Mouse (Mus musculus) c-Kit-positive CD71-positive TER-119-positive erythroid progenitor cells, embryonic 14.5 days (primary cell): ENCODE results near the gene Prlr.

Source experiments
- DNase-seq: peaks from one replicate; pipeline ENCODE4 v3.0.0-alpha.2; 2013; ENCODE audit warnings: low spot score

The Prlr gene

DNA sequence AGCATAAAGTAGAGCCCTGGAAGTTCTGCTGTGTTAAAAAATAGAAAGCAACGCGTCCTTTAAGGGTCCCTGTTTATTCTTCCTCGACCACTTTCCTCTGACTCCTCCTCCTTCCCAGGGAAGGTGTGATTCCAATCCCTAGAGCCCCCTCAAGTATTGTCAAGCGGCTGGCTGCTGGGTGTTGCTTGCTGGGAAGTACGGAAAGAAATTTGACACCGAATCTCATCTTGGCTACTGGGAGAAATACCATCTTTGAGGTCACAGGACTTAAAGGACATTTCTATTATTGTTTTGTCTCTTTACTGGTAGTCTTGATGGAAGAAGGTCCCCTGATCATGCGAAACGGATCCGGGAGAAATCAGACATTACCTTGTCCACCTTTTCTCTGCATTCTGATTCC, at the start of gene Prlr:
TSS of gene Prlr (plus strand) at position 156 of the 400 bp plus-strand sequence.
- no peak for DNase-seq

GRCm38 (mm10) chr15:10133781-10134180, 43.3 kb upstream of the Prlr start:
- DNase-seq: no peak

DNA sequence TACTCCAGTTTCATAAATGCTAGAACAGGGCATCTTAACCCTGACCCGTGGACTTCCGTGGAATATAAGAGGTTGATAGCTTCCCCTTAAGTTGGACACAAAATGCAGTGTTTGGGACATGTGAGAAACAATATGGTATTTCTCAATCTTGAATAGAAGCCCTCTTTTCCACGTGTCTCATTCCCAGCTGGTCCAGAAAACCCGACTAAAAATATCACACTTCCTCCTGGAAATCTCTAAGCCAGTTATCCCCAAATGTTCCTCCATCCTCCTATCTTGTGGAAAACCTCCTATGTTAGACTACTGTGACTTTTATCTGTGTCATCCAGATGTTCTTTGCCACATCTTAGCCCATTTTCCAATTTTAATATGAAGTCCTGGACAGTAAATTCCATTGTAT, 42.1 kb upstream of the Prlr start:
- DNase-seq: no peak

GRCm38 (mm10) chr15:10144520-10144919, 32.5 kb upstream of the Prlr start:
- no peak for DNase-seq

GRCm38 (mm10) chr15:10148196-10148595, 28.8 kb upstream of the Prlr start:
- no peak for DNase-seq

- DNase-seq: no peak
Measured at GRCm38 (mm10) chr15:10160663-10161062, 16.4 kb upstream of the Prlr start.

- DNase-seq: no peak
Measured at GRCm38 (mm10) chr15:10175078-10175477, 2.0 kb upstream of the Prlr start.

DNA sequence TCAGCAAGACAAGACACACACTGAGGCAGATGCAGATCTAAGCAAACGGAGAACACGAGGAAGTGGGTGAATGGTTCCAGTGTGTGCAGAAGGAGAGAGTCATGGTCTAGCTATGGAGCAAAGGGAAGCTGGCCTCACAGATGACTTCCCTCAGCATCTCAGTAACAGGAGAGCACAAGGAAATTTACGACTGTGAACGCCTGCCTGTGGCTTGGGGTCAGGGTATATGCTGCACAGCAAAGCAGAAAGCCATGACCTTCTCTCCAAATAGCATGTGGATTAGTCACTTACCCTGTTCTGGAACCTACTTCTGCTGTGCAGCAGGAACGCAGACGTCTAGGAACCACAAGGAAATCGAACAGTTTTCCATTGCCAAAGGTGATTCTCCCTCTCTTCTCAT, 1.4 kb upstream of the Prlr start:
- DNase-seq: no peak

- DNase-seq: no peak
Measured at GRCm38 (mm10) chr15:10177519-10178130, 587 bp downstream of the Prlr start.

- DNase-seq: no peak
Measured at GRCm38 (mm10) chr15:10178131-10178566, 1.1 kb downstream of the Prlr start.

GRCm38 (mm10) chr15:10180694-10181093, 3.7 kb downstream of the Prlr start:
- no peak for DNase-seq

DNA sequence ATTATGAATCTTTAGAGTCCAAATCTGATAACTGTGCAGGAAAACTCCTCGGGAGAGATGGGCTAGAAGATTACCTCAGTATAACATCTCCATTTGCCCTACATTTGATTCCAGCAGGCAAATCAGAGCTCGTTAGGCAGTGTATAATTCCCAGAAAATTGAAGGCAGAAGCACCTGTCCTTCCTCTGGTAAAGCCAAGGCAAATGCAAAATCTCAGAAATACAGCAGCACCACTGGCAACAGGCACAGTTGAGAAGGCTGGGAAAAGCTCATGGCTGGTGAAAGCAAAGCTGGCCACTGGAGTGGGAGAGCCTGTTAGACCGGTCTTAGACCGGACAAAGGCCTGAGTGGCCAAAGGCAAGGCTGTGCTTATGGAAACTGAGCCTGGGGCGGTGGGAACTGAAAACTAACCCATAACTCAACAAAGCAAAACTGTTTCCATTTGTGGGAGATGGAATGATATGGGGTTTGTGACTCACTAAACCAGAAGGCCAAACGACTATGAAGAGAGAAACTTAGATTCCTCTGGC, 15.1 kb downstream of the Prlr start:
- DNase-seq: no peak

DNA sequence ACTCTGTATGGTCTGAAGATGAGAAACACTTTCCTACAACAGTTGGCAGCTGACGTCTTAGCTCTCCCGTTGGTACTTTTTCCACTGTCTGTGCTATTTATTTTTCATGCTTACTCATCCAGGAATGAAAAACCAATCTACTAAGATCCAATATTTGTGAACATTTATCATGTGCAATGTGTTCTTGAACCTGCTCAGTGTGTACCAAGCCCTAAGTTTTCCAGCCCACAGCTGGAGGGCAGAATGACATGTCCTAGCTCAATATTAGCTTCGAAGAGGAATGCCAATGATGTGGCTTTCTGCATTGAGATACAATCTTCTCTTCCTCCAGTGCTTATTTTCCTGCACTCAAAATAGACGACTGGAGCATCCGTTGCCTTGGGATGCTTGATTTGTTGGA, 24.0 kb downstream of the Prlr start:
- no peak for DNase-seq

- no peak for DNase-seq
Measured at GRCm38 (mm10) chr15:10202504-10203302, 25.7 kb downstream of the Prlr start.

DNA sequence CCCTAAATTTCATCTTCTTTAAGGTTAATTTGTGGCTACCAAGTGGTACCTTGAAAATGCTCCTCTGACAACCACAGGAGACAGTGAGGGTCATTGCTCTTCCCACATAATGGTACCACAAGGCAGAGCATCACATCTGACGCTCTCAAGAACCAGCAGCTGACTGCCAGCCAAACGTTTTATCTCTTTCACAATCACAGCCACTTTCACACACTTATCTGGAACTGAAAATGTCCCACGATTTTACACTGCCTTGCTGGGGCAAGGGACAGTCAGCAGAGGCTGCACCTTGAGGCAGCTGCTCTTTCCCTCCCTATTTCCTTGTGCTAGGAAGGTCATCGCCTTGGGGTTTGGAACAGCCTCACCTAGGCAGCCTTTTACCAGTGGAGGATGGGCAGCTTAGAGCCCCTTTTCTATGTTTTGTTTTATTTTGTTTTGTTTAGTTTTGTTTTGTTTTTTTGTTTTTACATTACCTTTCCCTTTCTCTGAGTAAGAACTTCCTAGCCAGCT, 33.3 kb downstream of the Prlr start:
- no peak for DNase-seq

- DNase-seq: no peak
Measured at GRCm38 (mm10) chr15:10211992-10212391, 35.0 kb downstream of the Prlr start.

DNA sequence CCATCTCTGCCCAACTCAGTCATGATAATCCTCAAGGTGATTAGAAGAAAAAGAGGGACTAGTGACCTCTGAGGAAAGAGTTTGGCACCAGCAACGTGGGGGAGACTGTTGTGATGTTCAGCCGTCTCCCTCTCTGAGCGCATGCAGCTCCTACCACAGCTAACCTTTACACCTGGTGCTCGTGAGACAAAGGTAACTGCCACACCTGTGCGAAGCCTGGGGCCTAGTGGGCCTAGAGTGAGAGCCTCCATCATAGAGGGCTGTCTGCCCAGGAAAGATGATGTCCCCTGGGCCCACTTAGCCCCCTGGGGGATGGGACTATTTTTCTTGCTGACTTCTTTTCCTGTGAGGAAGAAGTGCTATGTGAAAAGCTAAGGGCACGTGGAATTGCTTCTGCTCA, 36.2 kb downstream of the Prlr start:
- DNase-seq: no peak

DNA sequence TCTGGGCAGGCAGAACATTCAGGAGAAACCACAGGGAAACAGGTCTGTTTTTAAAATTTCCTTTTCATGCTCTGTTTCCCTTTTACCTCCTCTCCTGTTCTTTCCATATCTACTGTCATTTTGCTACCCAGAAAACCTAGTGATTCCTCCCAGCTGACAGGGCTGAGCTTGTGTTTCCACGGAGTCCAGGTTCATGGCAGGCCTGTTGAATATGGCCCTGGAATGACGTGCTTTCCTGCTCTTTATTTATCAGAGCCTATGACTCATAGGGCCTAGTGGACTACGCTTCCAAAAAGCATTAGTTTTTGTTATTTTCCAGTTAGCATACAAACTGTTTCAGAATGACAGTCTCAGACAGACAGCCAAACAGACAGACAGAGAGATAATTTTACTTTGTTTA, 36.7 kb downstream of the Prlr start:
- DNase-seq: no peak

DNA sequence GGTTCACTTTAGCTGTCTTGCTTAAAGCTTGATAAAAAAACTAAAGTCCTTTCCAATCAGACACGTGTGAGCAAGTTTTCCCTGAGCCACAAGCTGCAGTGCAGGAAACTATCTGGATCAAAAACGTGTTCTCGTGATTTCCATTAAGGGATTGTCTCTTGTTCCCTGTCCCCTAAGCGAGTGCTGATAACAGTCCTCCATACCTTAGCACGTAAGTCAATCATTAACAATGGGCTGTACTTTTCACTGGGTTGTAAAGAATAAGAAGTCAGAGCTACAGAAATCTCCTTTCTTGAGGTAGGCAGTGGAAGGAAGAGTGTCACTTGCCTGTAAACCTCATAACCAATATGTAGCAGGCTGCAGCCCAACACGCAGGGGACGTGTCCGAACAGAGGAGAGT, 38.7 kb downstream of the Prlr start:
- no peak for DNase-seq

- DNase-seq: no peak
Measured at GRCm38 (mm10) chr15:10216189-10216588, 39.2 kb downstream of the Prlr start.

DNA sequence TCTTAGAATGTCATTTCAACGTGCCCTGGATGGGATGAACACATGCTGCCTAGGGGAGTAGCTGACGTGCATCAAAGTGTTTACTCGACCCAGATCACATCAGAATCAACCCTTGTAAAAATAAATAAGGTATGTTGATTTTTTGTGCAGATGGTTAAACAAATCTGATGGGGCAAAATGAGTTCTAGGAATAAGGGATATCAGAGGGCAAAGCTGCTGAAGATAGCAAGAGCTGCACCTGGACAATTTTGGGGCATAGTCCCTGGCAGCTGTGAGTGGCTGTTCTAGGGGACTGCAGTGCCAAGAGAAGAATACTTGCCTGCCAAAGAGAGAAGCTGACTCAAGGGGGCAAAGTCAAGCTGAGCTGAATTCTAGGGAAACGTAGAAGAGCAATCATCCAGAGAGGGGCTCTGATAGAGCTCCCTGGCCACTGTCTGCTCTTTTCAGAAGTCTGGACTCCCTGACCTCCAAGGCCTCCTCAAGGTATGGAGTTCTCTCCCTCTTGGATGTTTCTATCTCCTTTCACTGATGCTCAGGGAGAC, 46.6 kb downstream of the Prlr start:
- no peak for DNase-seq

DNA sequence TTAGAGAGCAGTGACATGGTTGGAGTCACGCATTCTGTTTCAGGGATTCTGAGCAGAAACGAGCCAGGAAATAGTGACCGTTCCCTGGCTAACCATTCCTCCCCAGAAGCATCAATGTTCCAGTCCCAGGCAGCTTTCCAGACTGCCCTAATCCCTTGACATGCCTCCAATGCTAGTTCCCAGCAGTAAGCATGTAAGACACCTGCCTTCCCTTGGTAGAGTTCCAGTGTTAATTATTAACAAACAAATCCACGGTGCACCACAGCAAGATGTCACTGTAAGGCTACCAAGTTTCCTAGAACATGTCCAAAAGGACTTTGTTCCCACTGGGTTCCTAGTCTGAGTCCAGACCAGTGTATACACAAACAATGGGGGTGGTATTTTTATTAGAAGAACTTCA, 48.7 kb downstream of the Prlr start:
- no peak for DNase-seq

GRCm38 (mm10) chr15:10228636-10229035, 51.6 kb downstream of the Prlr start:
- DNase-seq: no peak
